Mouse (Mus musculus): ENCODE results near the gene Gm49601. TPM values are rescaled to one million over a fixed set of nuclear protein-coding genes. Genes with fewer than 3 reads are reported as not detected.

Gene Gm49601
- polyA plus RNA-seq, 1 experiment from 2014 or later, result 6.1 TPM

GRCm38 (mm10) chr16:18630291-18630690 lies 4.1 kb upstream of the Gm49601 start:
- DNase-seq (ENCODE audit: low read depth, low spot score) (no peak), ATAC-seq (no peak)
- in situ Hi-C loops (cut with MboI; ENCODE audit: low pct_unique_long_range_greater_than_20kb), result no loop called here
- H3K27me3 ChIP-seq, result no peaks in the 10 kb centered on the region
- no peak for TF ChIP-seq CTCF (IDR thresholded peaks at IDR 0.05)
- ChIA-PET POLR2A (no interaction called here), CTCF (no interaction called here)

- DNase-seq (ENCODE audit: low read depth, low spot score), result no peak
- POLR2A ChIA-PET, result no interaction called here
- no peak for TF ChIP-seq CTCF (IDR thresholded peaks at IDR 0.05)
Measured at GRCm38 (mm10) chr16:18629390-18630231, 3.4 kb upstream of the Gm49601 start, which contains the start of gene Sept5. Gene Sept5, minus strand, starts transcription at chr16:18629954.

GRCm38 (mm10) chr16:18628948-18629340 lies 2.7 kb upstream of the Gm49601 start:
- TF ChIP-seq CTCF (IDR thresholded peaks at IDR 0.05), result no peak
- in situ Hi-C loops (cut with MboI; ENCODE audit: low pct_unique_long_range_greater_than_20kb), result no loop called here
- POLR2A ChIA-PET, result interaction anchor here (0.7 kb wide), 1 partner anchor 56 kb away, joined by 3 read pairs; no protein-coding TSS in a partner anchor
- CTCF ChIA-PET, result interaction anchor here (2.6 kb wide), 1 partner anchor 50 kb away, joined by 9 read pairs; no protein-coding TSS in a partner anchor
- ATAC-seq (no peak), DNase-seq (ENCODE audit: low read depth, low spot score) (no peak)
- H3K27me3 ChIP-seq, result no peaks in the 10 kb centered on the region

More at GRCm38 (mm10) chr16:18629390-18630231, 3.4 kb upstream of the Gm49601 start, which contains the start of gene Sept5:
- peak; percentile 34 for ATAC-seq
- H3K27me3 ChIP-seq, result no peaks in the 10 kb centered on the region
- CTCF ChIA-PET, result interaction anchor here (2.6 kb wide), 1 partner anchor 49 kb away, joined by 9 read pairs; no protein-coding TSS in a partner anchor
- in situ Hi-C loops (cut with MboI; ENCODE audit: low pct_unique_long_range_greater_than_20kb), result no loop called here

GRCm38 (mm10) chr16:18628206-18628947 lies 2.1 kb upstream of the Gm49601 start:
- DNase-seq (ENCODE audit: low read depth, low spot score) (no peak), ATAC-seq (no peak)
- in situ Hi-C loops (cut with MboI; ENCODE audit: low pct_unique_long_range_greater_than_20kb), result no loop called here
- no peaks in the 10 kb centered on the region for H3K27me3 ChIP-seq
- ChIA-PET POLR2A (interaction anchor here (0.7 kb wide), 1 partner anchor 56 kb away, joined by 3 read pairs; no protein-coding TSS in a partner anchor), CTCF (interaction anchor here (2.6 kb wide), 1 partner anchor 50 kb away, joined by 9 read pairs; no protein-coding TSS in a partner anchor)
- TF ChIP-seq CTCF (IDR thresholded peaks at IDR 0.05), result no peak

GRCm38 (mm10) chr16:18627163-18627562 lies 936 bp upstream of the Gm49601 start:
- H3K27me3 ChIP-seq, result no peaks in the 10 kb centered on the region
- CTCF ChIA-PET, result interaction anchor here (2.6 kb wide), 1 partner anchor 51 kb away, joined by 9 read pairs; no protein-coding TSS in a partner anchor
- no peak for DNase-seq (ENCODE audit: low read depth, low spot score)
- in situ Hi-C loops (cut with MboI; ENCODE audit: low pct_unique_long_range_greater_than_20kb), result no loop called here
- no peak for TF ChIP-seq CTCF (IDR thresholded peaks at IDR 0.05)
- no peak for ATAC-seq
- POLR2A ChIA-PET, result no interaction called here

- TF ChIP-seq CTCF (IDR thresholded peaks at IDR 0.05), result no peak
- in situ Hi-C loops (cut with MboI; ENCODE audit: low pct_unique_long_range_greater_than_20kb), result no loop called here
- POLR2A ChIA-PET, result no interaction called here
- CTCF ChIA-PET, result no interaction called here
- no peak for ATAC-seq
- no peaks in the 10 kb centered on the region for H3K27me3 ChIP-seq
- DNase-seq (ENCODE audit: low read depth, low spot score), result no peak
Measured at GRCm38 (mm10) chr16:18625791-18626311, 376 bp downstream of the Gm49601 start.

GRCm38 (mm10) chr16:18625097-18625496 lies 1.1 kb downstream of the Gm49601 start:
- CTCF ChIA-PET, result no interaction called here

GRCm38 (mm10) chr16:18624641-18625040 lies 1.6 kb downstream of the Gm49601 start:
- in situ Hi-C loops (cut with MboI; ENCODE audit: low pct_unique_long_range_greater_than_20kb), result no loop called here
- DNase-seq (ENCODE audit: low read depth, low spot score) (no peak), ATAC-seq (no peak)
- POLR2A ChIA-PET, result interaction anchor here (0.6 kb wide), 1 partner anchor 117 kb away, joined by 3 read pairs; no protein-coding TSS in a partner anchor
- CTCF ChIA-PET, result no interaction called here
- no peak for TF ChIP-seq CTCF (IDR thresholded peaks at IDR 0.05)
- H3K27me3 ChIP-seq, result no peaks in the 10 kb centered on the region

More at GRCm38 (mm10) chr16:18625097-18625496, 1.1 kb downstream of the Gm49601 start:
- DNase-seq (ENCODE audit: low read depth, low spot score), result no peak
- no peak for TF ChIP-seq CTCF (IDR thresholded peaks at IDR 0.05)
- H3K27me3 ChIP-seq, result no peaks in the 10 kb centered on the region
- POLR2A ChIA-PET, result no interaction called here
- ATAC-seq, result no peak
- in situ Hi-C loops (cut with MboI; ENCODE audit: low pct_unique_long_range_greater_than_20kb), result no loop called here

- in situ Hi-C loops (cut with MboI; ENCODE audit: low pct_unique_long_range_greater_than_20kb), result no loop called here
- no peaks in the 10 kb centered on the region for H3K27me3 ChIP-seq
- ATAC-seq (no peak), DNase-seq (ENCODE audit: low read depth, low spot score) (no peak)
- ChIA-PET POLR2A (interaction anchor here (0.6 kb wide), 1 partner anchor 117 kb away, joined by 3 read pairs; no protein-coding TSS in a partner anchor), CTCF (no interaction called here)
- no peak for TF ChIP-seq CTCF (IDR thresholded peaks at IDR 0.05)
Measured at GRCm38 (mm10) chr16:18623751-18624540, 2.3 kb downstream of the Gm49601 start.

All from Patski (cell line).